ENCODE assay signal across 1 mouse cellular context in the genomic region with DNA sequence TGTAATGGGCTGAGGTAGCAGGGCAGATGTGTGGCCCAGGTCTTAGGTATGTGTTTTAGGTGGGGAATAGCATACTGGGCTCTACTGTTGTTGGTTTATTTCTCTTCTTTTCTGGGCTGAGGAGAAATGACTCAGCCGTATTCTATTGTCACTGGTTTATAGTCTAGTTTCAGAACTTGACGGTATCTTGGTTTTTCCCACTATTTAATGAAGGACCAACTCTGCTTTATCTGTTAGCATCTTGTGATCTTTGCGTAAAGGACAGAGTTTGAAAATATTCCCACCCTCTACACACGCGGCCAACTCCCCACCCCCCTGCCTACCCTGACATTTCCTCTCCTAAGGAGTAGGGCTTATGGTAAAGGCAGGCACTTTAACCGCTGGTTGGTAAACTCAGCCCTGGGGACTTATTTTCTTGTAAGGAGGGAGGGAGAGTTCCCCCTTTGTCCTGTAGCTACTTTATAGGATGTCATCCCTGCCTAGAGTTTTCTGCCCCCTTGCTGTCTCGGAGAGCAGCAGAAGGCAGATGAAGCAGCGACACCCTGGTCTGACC.
TF ChIP-seq lines count a peak whose summit lies in the region.

No protein-coding gene starts in this region.

TF ChIP-seq in CH12.LX, 34 proteins besides CTCF, POLR2A, EP300 and RAD21 (continued from another document):
- 0 out of 2 replicates have a peak, but pooled peaks have one; percentile 42 for TF ChIP-seq SIN3A (IDR thresholded peaks at IDR 0.05; ENCODE audit: low read length)
- no peak for TF ChIP-seq USF2 (conservative IDR thresholded peaks at IDR 0.05; ENCODE audit: low read depth, low read length)
- no peak for TF ChIP-seq MAZ (IDR thresholded peaks at IDR 0.05; ENCODE audit: low read depth, low read length)
- TF ChIP-seq POLR2AphosphoS2 (IDR thresholded peaks at IDR 0.05; ENCODE audit: low read depth, low read length), result no peak
- TF ChIP-seq MYC (IDR thresholded peaks at IDR 0.05; ENCODE audit: low read depth, low read length), result no peak
- no peak for TF ChIP-seq MEF2A (IDR thresholded peaks at IDR 0.05; ENCODE audit: borderline replicate concordance, low read depth, low read length)
- no peak for TF ChIP-seq RCOR1 (conservative IDR thresholded peaks at IDR 0.05; ENCODE audit: low read depth, low read length)
- no peak for TF ChIP-seq MXI1 (IDR thresholded peaks at IDR 0.05; ENCODE audit: low read depth, low read length)
- no peak for TF ChIP-seq NRF1 (IDR thresholded peaks at IDR 0.05; ENCODE audit: low read depth, low read length)
- TF ChIP-seq E2F4 (IDR thresholded peaks at IDR 0.05; ENCODE audit: insufficient replicate concordance, low read depth, low read length), result no peak
- 0 out of 2 replicates have a peak, but pooled peaks have one; percentile 14 for TF ChIP-seq CHD2 (IDR thresholded peaks at IDR 0.05; ENCODE audit: low read length)
- no peak for TF ChIP-seq PAX5 (IDR thresholded peaks at IDR 0.05; ENCODE audit: low read length)
- no peak for TF ChIP-seq ZKSCAN1 (IDR thresholded peaks at IDR 0.05; ENCODE audit: borderline replicate concordance, low read depth, low read length)
- 0 out of 2 replicates have a peak, but pooled peaks have one; percentile 25 for TF ChIP-seq IRF4 (IDR thresholded peaks at IDR 0.05; ENCODE audit: low read depth, low read length)
